Mouse (Mus musculus): ENCODE data around the gene Rasa2.

Rasa2 gene

DNA sequence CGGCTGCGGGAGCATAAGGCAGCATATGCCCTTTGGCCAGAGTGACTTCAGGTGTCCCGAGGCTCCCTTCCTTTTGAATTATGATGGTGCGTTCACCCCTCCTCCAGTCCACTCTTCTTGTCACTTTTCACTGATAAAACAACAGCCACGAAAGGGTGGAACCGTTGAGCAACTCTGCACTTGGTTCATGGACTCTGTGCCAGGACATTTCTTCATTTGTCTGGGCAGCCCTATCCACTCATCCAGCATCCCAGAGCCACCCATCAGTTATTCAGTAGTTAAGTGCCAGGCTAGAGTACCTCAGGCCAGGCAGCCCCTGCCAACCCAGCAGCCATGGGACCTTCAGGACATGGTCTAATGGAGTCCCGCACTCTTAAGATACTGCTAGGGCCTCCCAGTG is 7.1 kb upstream of the Rasa2 start:
- no peak for DNase-seq (ENCODE audit: low spot score)

- no peak for DNase-seq (ENCODE audit: low spot score)
Measured at GRCm38 (mm10) chr9:96637157-96637548, 5.7 kb upstream of the Rasa2 start.

GRCm38 (mm10) chr9:96636423-96637156 is 5.2 kb upstream of the Rasa2 start:
- DNase-seq (ENCODE audit: low spot score) = no peak

GRCm38 (mm10) chr9:96635899-96636298 is 4.5 kb upstream of the Rasa2 start:
- no peak for DNase-seq (ENCODE audit: low spot score)

DNA sequence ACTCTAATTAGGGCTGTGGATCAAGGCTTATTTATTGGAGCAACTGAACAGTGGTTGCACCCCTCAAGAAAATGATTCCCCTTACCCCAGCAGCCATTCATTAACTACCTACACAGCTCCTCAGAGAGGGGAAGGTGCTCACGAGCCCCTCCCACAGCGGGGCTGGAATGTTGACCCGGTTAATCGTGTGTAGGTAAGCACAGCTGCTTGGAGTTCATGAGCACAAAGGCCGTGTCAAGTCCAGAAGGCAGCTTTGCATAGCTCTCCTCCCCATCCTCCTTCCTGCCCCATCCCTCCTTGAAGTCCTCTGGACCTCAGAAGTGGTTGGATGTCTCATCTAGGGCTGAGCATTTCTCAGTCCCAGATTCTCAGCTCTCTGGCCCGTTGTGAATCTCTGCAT is 3.8 kb upstream of the Rasa2 start:
- DNase-seq (ENCODE audit: low spot score) = no peak

GRCm38 (mm10) chr9:96633771-96634170 is 2.4 kb upstream of the Rasa2 start:
- no peak for DNase-seq (ENCODE audit: low spot score)

DNA sequence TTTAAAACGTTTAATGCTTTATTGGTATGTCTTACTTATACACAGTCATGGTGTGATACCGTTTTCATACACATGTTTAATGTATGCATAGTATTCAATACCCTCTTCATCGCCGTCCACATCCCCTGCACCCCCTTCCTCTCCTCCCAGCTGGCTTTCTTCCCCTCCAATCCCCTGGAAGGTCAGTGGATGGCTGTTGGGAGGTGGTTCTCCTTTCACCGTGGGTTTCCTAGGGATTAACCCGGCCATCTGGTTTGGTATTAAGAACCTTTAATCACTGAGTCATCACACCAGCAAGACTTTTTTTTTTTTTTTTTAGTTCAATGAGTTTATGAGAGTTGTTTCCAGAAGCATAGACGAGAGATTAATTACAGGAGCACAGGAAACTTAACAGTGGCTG is 1.3 kb upstream of the Rasa2 start:
- no peak for DNase-seq (ENCODE audit: low spot score)

GRCm38 (mm10) chr9:96632073-96632690 is 765 bp upstream of the Rasa2 start:
- no peak for DNase-seq (ENCODE audit: low spot score)

- DNase-seq (ENCODE audit: low spot score) = peak; percentile 34
Measured at GRCm38 (mm10) chr9:96630571-96631388, 637 bp downstream of the Rasa2 start.

GRCm38 (mm10) chr9:96629151-96629550 is 2.3 kb downstream of the Rasa2 start:
- DNase-seq (ENCODE audit: low spot score) = no peak

- no peak for DNase-seq (ENCODE audit: low spot score)
Measured at GRCm38 (mm10) chr9:96627557-96628085, 3.8 kb downstream of the Rasa2 start.

GRCm38 (mm10) chr9:96627042-96627441 is 4.4 kb downstream of the Rasa2 start:
- no peak for DNase-seq (ENCODE audit: low spot score)

DNA sequence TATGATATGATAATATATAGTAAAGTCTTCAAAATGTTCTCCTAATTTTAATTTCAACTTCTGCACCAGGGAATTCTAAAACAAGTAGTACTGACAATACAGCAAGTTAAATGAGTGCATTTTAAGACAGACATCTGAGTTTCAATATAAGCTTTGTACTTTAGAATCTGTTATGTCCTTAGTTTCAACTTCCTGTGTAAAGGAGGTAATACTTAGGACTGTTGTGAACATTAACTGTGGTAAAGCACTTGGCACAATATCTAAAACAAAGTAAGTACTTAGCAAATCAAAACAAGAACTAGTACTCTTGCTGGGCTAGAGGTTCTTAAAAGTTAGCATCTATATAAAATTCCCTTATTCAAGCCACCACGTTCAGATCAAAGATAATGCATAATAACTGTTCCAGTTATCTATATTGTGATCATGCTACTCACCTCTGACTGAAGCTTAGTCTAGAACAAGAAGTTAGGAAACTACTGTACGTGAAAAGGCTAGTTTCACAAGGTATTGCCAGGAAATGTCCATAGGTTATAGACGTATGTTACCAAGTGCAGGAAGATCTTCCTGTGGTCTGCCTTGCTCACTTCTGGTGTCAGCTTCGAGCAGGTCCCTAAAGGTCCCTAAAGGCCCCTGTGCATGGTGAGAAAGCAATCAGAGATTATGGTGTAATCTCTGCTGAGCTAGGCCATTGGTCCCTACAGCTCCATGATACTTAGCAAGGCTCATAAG is 12.8 kb downstream of the Rasa2 start:
- no peak for DNase-seq (ENCODE audit: low spot score)

GRCm38 (mm10) chr9:96612297-96612696 is 19.1 kb downstream of the Rasa2 start:
- DNase-seq (ENCODE audit: low spot score) = no peak

- DNase-seq (ENCODE audit: low spot score) = no peak
Measured at GRCm38 (mm10) chr9:96611693-96612293, 19.6 kb downstream of the Rasa2 start.

- DNase-seq (ENCODE audit: low spot score) = no peak
Measured at GRCm38 (mm10) chr9:96610813-96611212, 20.6 kb downstream of the Rasa2 start.

DNA sequence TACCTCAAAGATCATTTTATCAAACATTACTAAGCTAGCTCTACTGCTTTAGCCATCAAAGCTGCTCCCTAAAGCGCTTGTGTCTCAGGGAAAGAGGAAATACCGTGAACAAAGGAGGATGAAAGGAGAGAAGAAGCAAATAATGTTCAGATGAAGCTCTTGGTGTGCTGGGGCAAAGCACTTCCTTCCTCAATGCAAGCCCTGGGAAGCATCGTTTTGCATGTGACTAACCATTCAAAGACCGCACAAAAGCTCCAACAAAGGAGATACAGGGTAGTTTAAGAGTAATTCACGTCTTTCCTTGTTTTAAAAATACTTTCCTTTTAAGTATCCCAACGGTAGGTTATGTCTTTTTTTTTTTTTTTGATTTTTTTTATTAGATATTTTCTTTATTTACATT is 28.0 kb downstream of the Rasa2 start:
- DNase-seq (ENCODE audit: low spot score) = no peak

DNA sequence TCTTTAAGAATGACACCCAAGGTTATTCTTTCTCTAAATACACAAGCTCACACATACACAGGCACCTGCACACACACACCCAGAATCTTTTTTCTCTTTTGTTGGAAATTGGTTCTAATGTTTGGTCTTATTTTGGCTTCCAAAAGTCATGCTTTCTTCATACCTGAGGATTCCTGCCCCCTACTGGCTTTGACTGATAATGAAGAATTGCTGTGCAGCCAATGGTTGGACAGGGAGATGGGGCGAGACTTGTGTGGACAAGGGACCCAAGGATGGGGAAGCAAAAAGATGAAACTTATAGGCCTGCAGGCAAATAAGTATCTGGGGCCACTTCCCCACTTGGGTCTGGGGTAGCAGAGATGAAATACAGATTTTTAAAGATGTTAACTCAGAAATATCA is 33.5 kb downstream of the Rasa2 start:
- DNase-seq (ENCODE audit: low spot score) = no peak

- DNase-seq (ENCODE audit: low spot score) = no peak
Measured at GRCm38 (mm10) chr9:96592670-96593600, 38.5 kb downstream of the Rasa2 start.

DNA sequence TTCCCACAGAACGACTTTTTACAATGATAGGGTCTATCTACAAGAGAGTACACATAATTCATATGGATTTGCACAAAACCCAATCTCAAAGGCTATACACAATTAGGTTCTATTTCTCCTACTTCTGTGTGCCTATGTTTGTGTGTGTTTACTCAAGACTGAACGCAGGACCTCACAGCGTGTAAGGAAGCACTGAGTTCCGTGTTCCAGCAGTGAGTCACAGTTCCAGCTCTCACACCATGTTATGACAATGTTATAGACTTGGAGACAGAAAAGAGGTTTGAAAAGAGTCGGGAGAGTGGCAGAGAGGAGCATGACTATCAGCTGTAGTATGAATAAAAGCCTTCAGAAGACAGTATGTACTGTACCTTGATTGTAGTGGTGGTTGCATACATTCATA is 42.1 kb downstream of the Rasa2 start:
- no peak for DNase-seq (ENCODE audit: low spot score)

GRCm38 (mm10) chr9:96583496-96583895 is 47.9 kb downstream of the Rasa2 start:
- no peak for DNase-seq (ENCODE audit: low spot score)

All from ovary, adult 18-20 months (tissue).